Mouse (Mus musculus) liver, adult 2 months (tissue): ENCODE measurements at regions not wholly inside any gene's neighbourhood (a gene's known extent, or its start where the extent isn't known, plus 50 kb on each side); places are given as distances from the start of the nearest gene placed in this dataset.

ENCODE experiments used
- DNase-seq: peaks from one replicate; pipeline ENCODE4 v3.0.0-alpha.2; 2011; ENCODE audit warnings: low read depth, low spot score; ENCODE audit errors: extremely low read depth
- H3K27ac ChIP-seq: fragments of 200-500 bp; replicated peaks from 2 replicates; pipeline ENCODE4 v1.5.1; 2012; ENCODE audit warnings: low read depth, mild to moderate bottlenecking, control low read depth, inconsistent platforms, low read length; ENCODE audit not compliant: insufficient read depth
- H3K27me3 ChIP-seq: fragments of 200-500 bp; 2 replicates; pipeline ENCODE4 v1.6.1; 2012; ENCODE audit warnings: mild to moderate bottlenecking, moderate library complexity, low read length, inconsistent platforms; ENCODE audit not compliant: control insufficient read depth, insufficient read depth
- H3K36me3 ChIP-seq: fragments of 200-500 bp; 2 replicates; pipeline ENCODE4 v1.6.1; 2012; ENCODE audit warnings: low read length, inconsistent platforms; ENCODE audit not compliant: control insufficient read depth, insufficient read depth
- H3K4me1 ChIP-seq: fragments of 200-500 bp; 2 replicates; pipeline ENCODE4 v1.6.1; 2011; ENCODE audit warnings: low read length; ENCODE audit not compliant: control insufficient read depth, insufficient read depth
- H3K4me3 ChIP-seq: fragments of 200-500 bp; 2 replicates; pipeline ENCODE4 v1.5.1; 2011; ENCODE audit warnings: low read depth, mild to moderate bottlenecking, control low read depth, low read length, moderate library complexity; ENCODE audit not compliant: insufficient read depth
- H3K79me2 ChIP-seq: fragments of 200-500 bp; 2 replicates; pipeline ENCODE4 v1.6.1; 2012; ENCODE audit warnings: inconsistent platforms, mild to moderate bottlenecking, low read length, moderate library complexity; ENCODE audit not compliant: control insufficient read depth, insufficient read depth
- H3K9ac ChIP-seq: fragments of 200-500 bp; 2 replicates; pipeline ENCODE4 v1.6.1; 2012; ENCODE audit warnings: low read depth, mild to moderate bottlenecking, control low read depth, inconsistent platforms, low read length
- CTCF ChIP-seq: fragments of 200-500 bp; IDR thresholded peaks from 2 replicates; pipeline ENCODE4 v1.5.1; 2011; ENCODE audit warnings: low read depth, low read length, control low read depth
- POLR2A ChIP-seq: fragments of 200-500 bp; IDR thresholded peaks from 2 replicates; pipeline ENCODE4 v1.6.1; 2011; ENCODE audit warnings: low read length, control low read depth; ENCODE audit not compliant: insufficient read depth; ENCODE audit errors: extremely low read depth
- WGBS: fragments of 180-500 bp; shearing (Covaris S2); methylation state at CpG from one replicate; pipeline ENCODE4 v1.1.7; 2018; 5-methylcytosine and 5-hydroxymethylcytosine counted together

GRCm38 (mm10) chr14:54166057-54166456 is 87.8 kb downstream of the Dad1 start:
- TF ChIP-seq CTCF (no peak), POLR2A (no peak)
- Histone ChIP-seq H3K4me3 (no peak overlapping the region), H3K27ac (no peak overlapping the region), H3K4me1 (no peaks in the 10 kb centered on the region), H3K79me2 (no peaks in the 10 kb centered on the region), H3K27me3 (no peaks in the 10 kb centered on the region; the same call in 1 of the 2 replicates), H3K9ac (no peak overlapping the region), H3K36me3 (no peaks in the 10 kb centered on the region)
- DNase-seq: no peak
- 69% methylated on average over 3 of the region's 3 CpGs for WGBS

DNA sequence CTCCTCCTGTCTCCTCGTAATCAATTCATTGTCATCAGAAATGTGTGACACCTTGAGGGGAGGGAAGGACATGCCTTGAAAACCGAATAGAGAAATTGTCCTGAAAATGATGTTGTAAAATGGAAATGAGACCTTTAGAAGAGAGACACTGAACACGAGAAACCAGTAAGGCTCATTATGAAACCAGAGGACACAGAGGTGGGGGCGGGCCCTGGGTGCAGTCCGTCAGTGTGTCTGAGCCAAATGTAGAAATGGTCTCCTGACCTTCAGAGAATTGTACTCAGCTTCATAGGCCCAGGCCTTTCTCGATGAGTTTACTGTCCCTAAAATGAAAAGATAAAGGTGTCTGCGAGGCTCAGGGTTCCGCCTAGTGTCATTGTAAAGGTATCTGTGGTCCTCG is 89.0 kb downstream of the Dad1 start:
- H3K4me1 ChIP-seq: no peaks in the 10 kb centered on the region
- WGBS: 82% methylated on average over 9 of the region's 9 CpGs
- H3K4me3 ChIP-seq: no peak overlapping the region
- H3K27me3 ChIP-seq: no peaks in the 10 kb centered on the region
- TF ChIP-seq POLR2A (no peak), CTCF (no peak)
- no peak for DNase-seq
- no peak overlapping the region for H3K9ac ChIP-seq
- H3K36me3 ChIP-seq: no peaks in the 10 kb centered on the region
- no peaks in the 10 kb centered on the region for H3K79me2 ChIP-seq
- no peak overlapping the region for H3K27ac ChIP-seq

DNA sequence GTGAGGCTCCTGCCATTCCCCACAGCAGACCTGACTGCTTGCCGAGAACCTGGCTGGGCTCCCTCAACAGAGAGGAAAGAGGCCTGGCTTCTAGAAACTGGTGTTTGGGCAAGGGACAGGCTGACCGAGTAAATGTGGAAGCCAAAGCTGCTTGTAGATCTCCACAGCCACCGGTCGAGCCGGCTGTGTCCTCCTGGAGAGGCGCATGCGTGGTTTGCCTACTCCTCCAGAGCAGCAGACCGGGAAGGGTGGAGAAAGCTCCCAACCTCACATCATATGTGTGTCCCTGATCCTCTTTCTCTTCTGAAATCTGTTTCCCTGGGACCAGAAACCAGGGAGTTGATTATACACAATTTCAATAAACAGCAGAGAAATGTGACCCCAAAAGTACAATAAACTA is 92.0 kb downstream of the Dad1 start:
- Histone ChIP-seq H3K4me3 (no peak overlapping the region), H3K36me3 (no peaks in the 10 kb centered on the region), H3K27me3 (no peaks in the 10 kb centered on the region), H3K27ac (no peak overlapping the region), H3K9ac (no peak overlapping the region), H3K79me2 (no peaks in the 10 kb centered on the region), H3K4me1 (no peaks in the 10 kb centered on the region)
- 71% methylated on average over 8 of the region's 8 CpGs for WGBS
- DNase-seq: no peak
- TF ChIP-seq POLR2A (no peak), CTCF (no peak)

- Histone ChIP-seq H3K4me1 (no peaks in the 10 kb centered on the region), H3K27me3 (no peaks in the 10 kb centered on the region), H3K4me3 (no peak overlapping the region), H3K79me2 (no peaks in the 10 kb centered on the region), H3K27ac (no peak overlapping the region), H3K9ac (no peak overlapping the region), H3K36me3 (no peaks in the 10 kb centered on the region)
- 70% methylated on average over 7 of the region's 7 CpGs for WGBS
- TF ChIP-seq CTCF (no peak), POLR2A (no peak)
- no peak for DNase-seq
Measured at GRCm38 (mm10) chr14:54161206-54161605, 92.7 kb downstream of the Dad1 start.

GRCm38 (mm10) chr14:54159816-54160215 is 94.1 kb downstream of the Dad1 start:
- H3K27me3 ChIP-seq: no peaks in the 10 kb centered on the region
- no peaks in the 10 kb centered on the region for H3K36me3 ChIP-seq
- no peak overlapping the region for H3K4me3 ChIP-seq
- no peak overlapping the region for H3K9ac ChIP-seq
- DNase-seq: no peak
- TF ChIP-seq CTCF: no peak
- no peak for TF ChIP-seq POLR2A
- H3K79me2 ChIP-seq: no peaks in the 10 kb centered on the region
- H3K27ac ChIP-seq: no peak overlapping the region
- WGBS: 95% methylated on average over 7 of the region's 7 CpGs
- no peaks in the 10 kb centered on the region for H3K4me1 ChIP-seq

- 55% methylated on average over 9 of the region's 9 CpGs for WGBS
- DNase-seq: peak; percentile 7
- H3K9ac ChIP-seq: no peak overlapping the region
- no peaks in the 10 kb centered on the region for H3K27me3 ChIP-seq
- no peak overlapping the region for H3K27ac ChIP-seq
- no peak for TF ChIP-seq POLR2A
- TF ChIP-seq CTCF: no peak
- no peak overlapping the region for H3K4me3 ChIP-seq
- no peaks in the 10 kb centered on the region for H3K36me3 ChIP-seq
- no peaks in the 10 kb centered on the region for H3K4me1 ChIP-seq
- no peaks in the 10 kb centered on the region for H3K79me2 ChIP-seq
Measured at GRCm38 (mm10) chr14:54158214-54158965, 95.5 kb downstream of the Dad1 start.
